Mouse (Mus musculus) hindbrain, postnatal 0 days (tissue): Measurements from ENCODE around the gene Cgrrf1. TPM values are rescaled to one million over a fixed set of nuclear protein-coding genes. Genes with fewer than 3 reads are reported as not detected.

Experiments used
- ATAC-seq: fragments of 200-750 bp; cut with Nextera tagmentation; 2 replicates; pipeline ENCODE4 v1.8.0; 2017; ENCODE audit warnings: mild to moderate bottlenecking, moderate TSS enrichment, moderate library complexity
- DNase-seq: peaks from one replicate; pipeline ENCODE4 v3.0.0-alpha.2; 2015; ENCODE audit warnings: low spot score
- H3K27ac ChIP-seq: fragments of 300-500 bp; sonication (generic); 2 replicates; pipeline ENCODE4 v1.5.1; 2014; ENCODE audit warnings: mild to moderate bottlenecking
- H3K27me3 ChIP-seq: fragments of 300-500 bp; sonication (generic); 2 replicates; pipeline ENCODE4 v1.6.1; 2014; ENCODE audit warnings: low read length, mixed read lengths; ENCODE audit not compliant: insufficient read depth
- H3K36me3 ChIP-seq: fragments of 300-500 bp; sonication (generic); 2 replicates; pipeline ENCODE4 v1.6.1; 2014; ENCODE audit warnings: low read length, mixed read lengths; ENCODE audit not compliant: insufficient read depth
- H3K4me1 ChIP-seq: fragments of 300-500 bp; sonication (generic); 2 replicates; pipeline ENCODE4 v1.6.1; 2014; ENCODE audit warnings: antibody characterized with exemption, low read length, mixed read lengths; ENCODE audit not compliant: insufficient read depth
- H3K4me2 ChIP-seq: fragments of 300-500 bp; sonication (generic); 2 replicates; pipeline ENCODE4 v1.6.1; 2014; ENCODE audit warnings: low read depth, mild to moderate bottlenecking, low read length, moderate library complexity, mixed read lengths
- H3K4me3 ChIP-seq: fragments of 300-500 bp; sonication (generic); 2 replicates; pipeline ENCODE4 v1.5.1; 2014; ENCODE audit warnings: low read length
- H3K9ac ChIP-seq: fragments of 300-500 bp; sonication (generic); replicated peaks from 2 replicates; pipeline ENCODE4 v1.6.1; 2014; ENCODE audit warnings: mild to moderate bottlenecking, low read length, moderate library complexity, mixed read lengths
- H3K9me3 ChIP-seq: fragments of 300-500 bp; sonication (generic); 2 replicates; pipeline ENCODE4 v1.6.1; 2016; ENCODE audit warnings: low read length, mixed read lengths
- CTCF ChIP-seq: IDR thresholded peaks from 2 replicates; pipeline ENCODE4 v1.5.1; 2016; ENCODE audit warnings: antibody characterized with exemption, control low read depth, low read depth
- WGBS: fragments of 180-500 bp; shearing (Covaris S2); extraction: QIAGEN DNeasy Blood & Tissue Kit; methylation state at CpG from one replicate; pipeline ENCODE4 v1.1.7; 2014; 5-methylcytosine and 5-hydroxymethylcytosine counted together
- polyA plus RNA-seq: library from polyadenylated mRNA; unstranded; fragments of >200 nt; fragmentation: Nextera tagmentation; extraction: Ambion mirVana; gene quantifications from 2 replicates; pipeline ENCODE4 v1.2.1, GENCODE M21; 2015
- total RNA-seq: library from RNA; depleted of rRNA; stranded (reverse); fragments of >200 nt; gene quantifications from 2 replicates; pipeline ENCODE4 v1.2.3, GENCODE M21; 2014

Gene Cgrrf1
- total and polyA plus RNA-seq, 2 experiments from 2014 or later = 24.9 to 33.0 TPM

- H3K4me3 ChIP-seq = peak overlapping the region; percentile 60
- no peaks in the 10 kb centered on the region for H3K4me1 ChIP-seq
- ATAC-seq = peak; percentile 70
- peak overlapping the region; percentile 72 for H3K27ac ChIP-seq
- peak; percentile 75 for DNase-seq
- H3K36me3 ChIP-seq = no peaks in the 10 kb centered on the region
- no peaks in the 10 kb centered on the region for H3K27me3 ChIP-seq
- H3K9ac ChIP-seq = peak overlapping the region; percentile 63
- TF ChIP-seq CTCF = peak; percentile 19
- no peaks in the 10 kb centered on the region for H3K9me3 ChIP-seq
- H3K4me2 ChIP-seq = peak overlapping the region; percentile 99
- under 1% methylated on average over 47 of the region's 52 CpGs for WGBS
Observed at GRCm38 (mm10) chr14:46884701-46885428, 52.9 kb downstream of the Cgrrf1 start.

- H3K36me3 ChIP-seq = no peaks in the 10 kb centered on the region
- no peak; the same call in 1 of the 2 replicates for TF ChIP-seq CTCF
- no peaks in the 10 kb centered on the region for H3K27me3 ChIP-seq
- WGBS = 2% methylated on average over 7 of the region's 7 CpGs
- DNase-seq (peak; percentile 66), ATAC-seq (peak; percentile 33)
- H3K4me1 ChIP-seq = no peaks in the 10 kb centered on the region
- peak overlapping the region; percentile 72 for H3K27ac ChIP-seq
- peak overlapping the region; percentile 60 for H3K4me3 ChIP-seq
- peak overlapping the region; percentile 63 for H3K9ac ChIP-seq
- H3K9me3 ChIP-seq = no peaks in the 10 kb centered on the region
- H3K4me2 ChIP-seq = peak overlapping the region; percentile 99
Observed at GRCm38 (mm10) chr14:46885429-46885755, 53.5 kb downstream of the Cgrrf1 start.

DNA sequence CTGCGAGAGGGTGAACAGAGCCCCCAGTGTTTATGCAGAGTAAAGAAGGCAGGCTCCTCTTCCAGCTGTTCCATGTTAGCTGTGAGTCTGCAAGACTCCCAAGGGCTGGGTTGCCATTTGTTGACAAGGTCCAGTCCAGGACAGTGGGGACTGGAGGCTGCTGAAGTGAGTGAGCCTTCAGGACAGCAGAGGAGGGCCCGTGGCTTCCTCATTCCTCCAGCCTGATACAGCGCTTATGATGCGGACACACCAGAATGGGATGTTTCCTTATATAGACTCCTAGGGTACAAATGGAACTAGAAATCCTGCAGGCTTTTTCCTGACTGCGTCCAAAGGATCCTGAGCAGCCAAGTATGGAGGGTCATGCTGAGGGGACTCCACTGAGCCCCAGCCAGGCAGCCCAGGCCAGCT is 54.0 kb downstream of the Cgrrf1 start:
- no peaks in the 10 kb centered on the region for H3K9me3 ChIP-seq
- ATAC-seq (0 out of 2 replicates have a peak, but pooled peaks have one; percentile 9), DNase-seq (peak; percentile 60)
- no peaks in the 10 kb centered on the region for H3K36me3 ChIP-seq
- no peaks in the 10 kb centered on the region for H3K27me3 ChIP-seq
- WGBS = 27% methylated on average over 5 of the region's 5 CpGs
- peak overlapping the region; percentile 72 for H3K27ac ChIP-seq
- peak overlapping the region; percentile 28; the same call in 1 of the 2 replicates for H3K9ac ChIP-seq
- H3K4me2 ChIP-seq = peak overlapping the region; percentile 99
- H3K4me1 ChIP-seq = no peaks in the 10 kb centered on the region
- H3K4me3 ChIP-seq = peak overlapping the region; percentile 60
- 0 out of 2 replicates have a peak, but pooled peaks have one; percentile 1 for TF ChIP-seq CTCF

DNA sequence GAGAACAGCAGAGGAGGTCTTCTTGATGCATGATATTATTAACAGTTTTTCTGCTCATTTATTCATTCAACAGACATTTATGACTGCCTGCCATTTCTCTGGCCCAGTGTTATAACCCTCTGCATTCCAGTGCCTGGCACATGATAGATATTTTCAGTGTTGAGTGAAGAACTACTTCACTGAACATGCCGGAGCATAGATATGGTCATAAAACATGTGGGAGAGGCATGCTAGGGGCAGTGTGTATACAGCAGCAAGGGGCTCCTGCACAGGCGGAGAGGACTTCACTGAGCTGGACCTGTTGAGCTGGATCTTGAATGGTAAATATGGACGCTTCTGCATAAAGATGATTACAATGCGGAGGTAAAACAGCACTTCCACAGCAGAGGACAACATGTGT is 57.2 kb downstream of the Cgrrf1 start:
- ATAC-seq (no peak), DNase-seq (no peak)
- no peak for TF ChIP-seq CTCF
- Histone ChIP-seq H3K36me3 (no peaks in the 10 kb centered on the region), H3K4me3 (no peak overlapping the region), H3K9ac (no peak overlapping the region), H3K9me3 (no peaks in the 10 kb centered on the region), H3K27me3 (no peaks in the 10 kb centered on the region), H3K4me2 (no peak overlapping the region), H3K4me1 (no peaks in the 10 kb centered on the region), H3K27ac (no peak overlapping the region)
- WGBS = 92% methylated on average over 4 of the region's 4 CpGs

- H3K27me3 ChIP-seq = no peaks in the 10 kb centered on the region
- no peaks in the 10 kb centered on the region for H3K4me1 ChIP-seq
- H3K4me2 ChIP-seq = no peak overlapping the region
- H3K9me3 ChIP-seq = no peaks in the 10 kb centered on the region
- no peak overlapping the region for H3K9ac ChIP-seq
- ATAC-seq (no peak), DNase-seq (no peak)
- no peak overlapping the region for H3K4me3 ChIP-seq
- WGBS = 91% methylated on average over 10 of the region's 10 CpGs
- H3K27ac ChIP-seq = no peak overlapping the region
- H3K36me3 ChIP-seq = no peaks in the 10 kb centered on the region
- no peak for TF ChIP-seq CTCF
Observed at GRCm38 (mm10) chr14:46893961-46894360, 62.0 kb downstream of the Cgrrf1 start.

- WGBS = 88% methylated on average over 5 of the region's 5 CpGs
- no peak for TF ChIP-seq CTCF
- ATAC-seq = no peak
- no peaks in the 10 kb centered on the region for H3K4me1 ChIP-seq
- H3K27ac ChIP-seq = no peak overlapping the region
- DNase-seq = no peak
- H3K9me3 ChIP-seq = no peaks in the 10 kb centered on the region
- H3K36me3 ChIP-seq = no peaks in the 10 kb centered on the region
- H3K4me2 ChIP-seq = no peak overlapping the region
- H3K4me3 ChIP-seq = no peak overlapping the region
- no peak overlapping the region for H3K9ac ChIP-seq
- no peaks in the 10 kb centered on the region for H3K27me3 ChIP-seq
Observed at GRCm38 (mm10) chr14:46897953-46898352, 66.0 kb downstream of the Cgrrf1 start.

- H3K36me3 ChIP-seq = no peaks in the 10 kb centered on the region
- ATAC-seq (0 out of 2 replicates have a peak, but pooled peaks have one; percentile 27), DNase-seq (no peak)
- 57% methylated on average over 3 of the region's 3 CpGs for WGBS
- no peak overlapping the region for H3K4me3 ChIP-seq
- no peaks in the 10 kb centered on the region for H3K9me3 ChIP-seq
- no peaks in the 10 kb centered on the region for H3K27me3 ChIP-seq
- no peak overlapping the region for H3K4me2 ChIP-seq
- H3K9ac ChIP-seq = no peak overlapping the region
- no peak for TF ChIP-seq CTCF
- no peaks in the 10 kb centered on the region for H3K4me1 ChIP-seq
- H3K27ac ChIP-seq = no peak overlapping the region
Observed at GRCm38 (mm10) chr14:46898626-46899025, 66.7 kb downstream of the Cgrrf1 start.
